Mouse (Mus musculus) CD4-positive helper T cell, adult 2 months (primary cell): ENCODE measurements around the gene Ctnnbl1.

Experiments used
- DNase-seq: peaks from one replicate; pipeline ENCODE4 v3.0.0-alpha.2; 2012; ENCODE audit warnings: low read depth, missing footprints, low spot score

Ctnnbl1 gene

GRCm38 (mm10) chr2:157935444-157936171 lies 198.4 kb downstream of the Ctnnbl1 start:
- DNase-seq: no peak

- no peak for DNase-seq
These were observed 199.5 kb downstream of the Ctnnbl1 start for GRCm38 (mm10) chr2:157936676-157937075.

- no peak for DNase-seq
These were observed 203.5 kb downstream of the Ctnnbl1 start for GRCm38 (mm10) chr2:157940586-157941185.
